ENCODE assay signal across 8 mouse cellular contexts in genomic region chr9:27148631-27149471, GRCm38 (mm10). TPM values are rescaled to one million over a fixed set of nuclear protein-coding genes. Genes with fewer than 3 reads are reported as not detected.
DNase-seq lines count a peak whose midpoint lies in the region; ATAC-seq lines count a peak whose summit lies in the region.

No protein-coding gene starts in this region.

- no peaks in the 10 kb centered on the region for H3K36me3 ChIP-seq in lung, embryonic 16.5 days (ENCODE audit: control insufficient read depth, insufficient read depth, low read length)
- H3K36me3 ChIP-seq in forebrain, embryonic 16.5 days (ENCODE audit: control insufficient read depth, insufficient read depth): no peaks in the 10 kb centered on the region
- no peaks in the 10 kb centered on the region for H3K36me3 ChIP-seq in neural tube, embryonic 14.5 days (ENCODE audit: control insufficient read depth, insufficient read depth, low read length)

- DNase-seq in lung, postnatal 14 days: no peak
- peak; percentile 61 for DNase-seq in kidney, postnatal 14 days
- no peak for DNase-seq in adipocyte (ENCODE audit: low spot score)
- no peak for DNase-seq in thymus, postnatal 36 days
- DNase-seq in testis, postnatal 10 days (ENCODE audit: low spot score): no peak

- peak; percentile 46; the same call in 1 of the 2 replicates for ATAC-seq in lung, embryonic 16.5 days (ENCODE audit: low read depth)
- peak; percentile 88 for ATAC-seq in forebrain, embryonic 16.5 days
- peak; percentile 75 for ATAC-seq in neural tube, embryonic 14.5 days (ENCODE audit: low read depth)

- no peaks in the 10 kb centered on the region for H3K9me3 ChIP-seq in lung, embryonic 16.5 days (ENCODE audit: control insufficient read depth, low read length)
- peaks cover 2% of the 10 kb centered on the region; the same call in 1 of the 2 replicates for H3K9me3 ChIP-seq in forebrain, embryonic 16.5 days (ENCODE audit: control insufficient read depth, low read length)
- H3K9me3 ChIP-seq in neural tube, embryonic 14.5 days (ENCODE audit: control insufficient read depth, low read length): no peaks in the 10 kb centered on the region

- H3K27ac ChIP-seq in lung, embryonic 16.5 days (ENCODE audit: low read length): no peak overlapping the region
- H3K27ac ChIP-seq in forebrain, embryonic 16.5 days (ENCODE audit: low read length): peak overlapping the region; percentile 48; the same call in 1 of the 2 replicates
- H3K27ac ChIP-seq in neural tube, embryonic 14.5 days (ENCODE audit: low read depth, low read length): peak overlapping the region; percentile 40; the same call in 1 of the 2 replicates

- no peaks in the 10 kb centered on the region for H3K27me3 ChIP-seq in lung, embryonic 16.5 days (ENCODE audit: control insufficient read depth, insufficient read depth, low read depth, low read length)
- H3K27me3 ChIP-seq in forebrain, embryonic 16.5 days (replicated peaks; ENCODE audit: control insufficient read depth, insufficient read depth, low read length): no peaks in the 10 kb centered on the region
- H3K27me3 ChIP-seq in neural tube, embryonic 14.5 days (ENCODE audit: control insufficient read depth, insufficient read depth, low read length): no peaks in the 10 kb centered on the region

- H3K4me1 ChIP-seq in lung, embryonic 16.5 days (replicated peaks; ENCODE audit: control insufficient read depth, insufficient read depth, low read length): peaks cover 10% of the 10 kb centered on the region
- H3K4me1 ChIP-seq in forebrain, embryonic 16.5 days (replicated peaks; ENCODE audit: control insufficient read depth, insufficient read depth, low read length): peaks cover 29% of the 10 kb centered on the region
- H3K4me1 ChIP-seq in neural tube, embryonic 14.5 days (ENCODE audit: control insufficient read depth, insufficient read depth, low read length): peaks cover 25% of the 10 kb centered on the region

- H3K4me3 ChIP-seq in lung, embryonic 16.5 days (ENCODE audit: low read length): no peak overlapping the region
- peak overlapping the region; percentile 16; the same call in 1 of the 2 replicates for H3K4me3 ChIP-seq in forebrain, embryonic 16.5 days (replicated peaks; ENCODE audit: low read length)
- no peak overlapping the region for H3K4me3 ChIP-seq in neural tube, embryonic 14.5 days (ENCODE audit: low read depth, low read length)

- WGBS in lung, embryonic 16.5 days: 27% methylated on average over 18 of the region's 18 CpGs
- WGBS in forebrain, embryonic 16.5 days: 6% methylated on average over 18 of the region's 18 CpGs
- WGBS in neural tube, embryonic 14.5 days: 15% methylated on average over 18 of the region's 18 CpGs

- no peak overlapping the region for H3K4me2 ChIP-seq in lung, embryonic 16.5 days (ENCODE audit: low read depth, low read length)
- peak overlapping the region; percentile 42 for H3K4me2 ChIP-seq in forebrain, embryonic 16.5 days (ENCODE audit: low read length)
- peak overlapping the region; percentile 37 for H3K4me2 ChIP-seq in neural tube, embryonic 14.5 days (ENCODE audit: low read depth, low read length)

- H3K9ac ChIP-seq in lung, embryonic 16.5 days (ENCODE audit: low read length): no peak overlapping the region; the same call in 1 of the 2 replicates
- peak overlapping the region; percentile 23; the same call in 1 of the 2 replicates for H3K9ac ChIP-seq in forebrain, embryonic 16.5 days (replicated peaks; ENCODE audit: low read depth, low read length)
- 0 out of 2 replicates have a peak overlapping the region, but pooled peaks have one; percentile 34 for H3K9ac ChIP-seq in neural tube, embryonic 14.5 days (replicated peaks; ENCODE audit: low read depth, low read length)

RNA-seq across cellular contexts. Expression of gene Jam3, which starts 6.4 kb away (rescaled TPM):
- polyA plus RNA-seq in lung, embryonic 16.5 days (2015; fragmentation: Nextera tagmentation; extraction: Ambion mirVana): 55.9 and 59.0 TPM in 2 replicates
- 60.2 and 62.2 TPM in 2 replicates for polyA plus RNA-seq in forebrain, embryonic 16.5 days (2015; fragmentation: Nextera tagmentation; extraction: Ambion mirVana)
- 36.1 and 49.7 TPM in 2 replicates for polyA plus RNA-seq in neural tube, embryonic 14.5 days (2014; fragmentation: Nextera tagmentation; extraction: Ambion mirVana)
